Mouse (Mus musculus): ENCODE results near the gene Olfr1101.

Olfr1101 gene

GRCm38 (mm10) chr2:86991121-86991520 lies at the start of gene Olfr1101:
TSS of gene Olfr1101 (minus strand) at chr2:86991221.
- DNase-seq, result no peak

GRCm38 (mm10) chr2:87036431-87036830 lies 45.4 kb upstream of the Olfr1101 start, which contains the start of gene Olfr1105:
TSS of gene Olfr1105 (minus strand) at chr2:87036531.
- DNase-seq, result no peak

- DNase-seq, result no peak
Observed at GRCm38 (mm10) chr2:87026980-87027379, 36.0 kb upstream of the Olfr1101 start, which contains the start of gene Olfr1104. TSS of gene Olfr1104 (minus strand) at chr2:87027080.

GRCm38 (mm10) chr2:86998098-86998497 lies 7.1 kb upstream of the Olfr1101 start, which contains the start of gene Olfr1102:
TSS of gene Olfr1102 (plus strand) at chr2:86998398.
- no peak for DNase-seq

- DNase-seq, result no peak
Observed at GRCm38 (mm10) chr2:86979854-86980253, 11.2 kb downstream of the Olfr1101 start, which contains the start of gene Olfr1100. TSS of gene Olfr1100 (minus strand) at chr2:86979954.

- DNase-seq, result no peak
Observed at GRCm38 (mm10) chr2:86960593-86960992, 30.4 kb downstream of the Olfr1101 start, which contains the start of gene Olfr1099. TSS of gene Olfr1099 (minus strand) at chr2:86960693.

All from kidney, postnatal 25 days (tissue).